Mouse (Mus musculus): Measurements from ENCODE around the gene Arhgdib. TPM values are rescaled to one million over a fixed set of nuclear protein-coding genes. Genes with fewer than 3 reads are reported as not detected.

The Arhgdib gene
- polyA plus RNA-seq, 1 experiment from 2014 or later, result 68.4 TPM

- WGBS, result 70% methylated on average over 1 of the region's 2 CpGs
- no peaks in the 10 kb centered on the region; the same call in 1 of the 2 replicates for H3K4me1 ChIP-seq (ENCODE audit: insufficient read depth, low read depth, low read length)
- no peak for DNase-seq (ENCODE audit: low spot score)
- ATAC-seq, result no peak
- H3K4me3 ChIP-seq (ENCODE audit: low read depth, low read length), result no peak overlapping the region
- TF ChIP-seq CTCF (IDR thresholded peaks at IDR 0.05) (no peak), EP300 (IDR thresholded peaks at IDR 0.05) (no peak)
- H3K4me2 ChIP-seq (replicated peaks; ENCODE audit: low read depth, low read length), result no peak overlapping the region
- H3K9me3 ChIP-seq (ENCODE audit: low read length), result no peaks in the 10 kb centered on the region
- peak overlapping the region; percentile 57; the same call in 1 of the 2 replicates for H3K27ac ChIP-seq (ENCODE audit: low read length)
- H3K27me3 ChIP-seq (replicated peaks; ENCODE audit: insufficient read depth, low read length), result no peaks in the 10 kb centered on the region
- no peak overlapping the region for H3K9ac ChIP-seq (replicated peaks; ENCODE audit: low read depth)
- H3K36me3 ChIP-seq (ENCODE audit: insufficient read depth, low read length), result no peaks in the 10 kb centered on the region
Observed at GRCm38 (mm10) chr6:136912751-136913265, 28.9 kb downstream of the Arhgdib start.

GRCm38 (mm10) chr6:136910247-136910890 lies 31.3 kb downstream of the Arhgdib start:
- ATAC-seq (peak; percentile 42), DNase-seq (ENCODE audit: low spot score) (peak; percentile 73)
- H3K27ac ChIP-seq (ENCODE audit: low read length), result peak overlapping the region; percentile 48

GRCm38 (mm10) chr6:136906937-136907293 lies 34.8 kb downstream of the Arhgdib start:
- Histone ChIP-seq H3K36me3 (ENCODE audit: insufficient read depth, low read length) (no peaks in the 10 kb centered on the region), H3K27me3 (replicated peaks; ENCODE audit: insufficient read depth, low read length) (no peaks in the 10 kb centered on the region), H3K27ac (ENCODE audit: low read length) (peak overlapping the region; percentile 77), H3K4me1 (ENCODE audit: insufficient read depth, low read depth, low read length) (no peaks in the 10 kb centered on the region; the same call in 1 of the 2 replicates), H3K4me2 (replicated peaks; ENCODE audit: low read depth, low read length) (no peak overlapping the region), H3K9me3 (ENCODE audit: low read length) (no peaks in the 10 kb centered on the region), H3K4me3 (ENCODE audit: low read depth, low read length) (no peak overlapping the region), H3K9ac (replicated peaks; ENCODE audit: low read depth) (no peak overlapping the region)
- peak; percentile 65 for TF ChIP-seq EP300 (IDR thresholded peaks at IDR 0.05)
- no peak for TF ChIP-seq CTCF (IDR thresholded peaks at IDR 0.05)
- WGBS, result 47% methylated on average over 10 of the region's 10 CpGs
- peak; percentile 77 for ATAC-seq
- DNase-seq (ENCODE audit: low spot score), result peak; percentile 81

More at GRCm38 (mm10) chr6:136910247-136910890, 31.3 kb downstream of the Arhgdib start:
- H3K27me3 ChIP-seq (replicated peaks; ENCODE audit: insufficient read depth, low read length), result no peaks in the 10 kb centered on the region
- no peak overlapping the region for H3K4me3 ChIP-seq (ENCODE audit: low read depth, low read length)
- no peaks in the 10 kb centered on the region; the same call in 1 of the 2 replicates for H3K4me1 ChIP-seq (ENCODE audit: insufficient read depth, low read depth, low read length)
- H3K9ac ChIP-seq (replicated peaks; ENCODE audit: low read depth), result no peak overlapping the region
- TF ChIP-seq CTCF (IDR thresholded peaks at IDR 0.05) (no peak), EP300 (IDR thresholded peaks at IDR 0.05) (peak; percentile 28; the same call in 1 of the 2 replicates)
- H3K9me3 ChIP-seq (ENCODE audit: low read length), result no peaks in the 10 kb centered on the region
- 48% methylated on average over 9 of the region's 9 CpGs for WGBS
- no peak overlapping the region for H3K4me2 ChIP-seq (replicated peaks; ENCODE audit: low read depth, low read length)
- H3K36me3 ChIP-seq (ENCODE audit: insufficient read depth, low read length), result no peaks in the 10 kb centered on the region

GRCm38 (mm10) chr6:136906283-136906936 lies 35.3 kb downstream of the Arhgdib start:
- TF ChIP-seq EP300 (IDR thresholded peaks at IDR 0.05), result no peak
- no peak for TF ChIP-seq CTCF (IDR thresholded peaks at IDR 0.05)
- Histone ChIP-seq H3K27ac (ENCODE audit: low read length) (peak overlapping the region; percentile 77), H3K4me1 (ENCODE audit: insufficient read depth, low read depth, low read length) (no peaks in the 10 kb centered on the region; the same call in 1 of the 2 replicates), H3K4me2 (replicated peaks; ENCODE audit: low read depth, low read length) (no peak overlapping the region), H3K4me3 (ENCODE audit: low read depth, low read length) (no peak overlapping the region), H3K36me3 (ENCODE audit: insufficient read depth, low read length) (no peaks in the 10 kb centered on the region), H3K9me3 (ENCODE audit: low read length) (no peaks in the 10 kb centered on the region), H3K27me3 (replicated peaks; ENCODE audit: insufficient read depth, low read length) (no peaks in the 10 kb centered on the region), H3K9ac (replicated peaks; ENCODE audit: low read depth) (no peak overlapping the region)
- ATAC-seq, result peak; percentile 29
- DNase-seq (ENCODE audit: low spot score), result no peak
- 54% methylated on average over 19 of the region's 19 CpGs for WGBS

GRCm38 (mm10) chr6:136903885-136904470 lies 37.7 kb downstream of the Arhgdib start:
- ATAC-seq, result peak; percentile 15; the same call in 1 of the 2 replicates
- DNase-seq (ENCODE audit: low spot score), result peak; percentile 73
- H3K27me3 ChIP-seq (replicated peaks; ENCODE audit: insufficient read depth, low read length), result no peaks in the 10 kb centered on the region
- H3K4me2 ChIP-seq (replicated peaks; ENCODE audit: low read depth, low read length), result no peak overlapping the region
- no peaks in the 10 kb centered on the region for H3K4me1 ChIP-seq (ENCODE audit: insufficient read depth, low read depth, low read length)
- H3K9ac ChIP-seq (replicated peaks; ENCODE audit: low read depth), result no peak overlapping the region
- H3K9me3 ChIP-seq (ENCODE audit: low read length), result no peaks in the 10 kb centered on the region
- 36% methylated on average over 8 of the region's 8 CpGs for WGBS
- peak overlapping the region; percentile 40 for H3K27ac ChIP-seq (ENCODE audit: low read length)
- H3K36me3 ChIP-seq (ENCODE audit: insufficient read depth, low read length), result no peaks in the 10 kb centered on the region
- no peak overlapping the region for H3K4me3 ChIP-seq (ENCODE audit: low read depth, low read length)
- TF ChIP-seq CTCF (IDR thresholded peaks at IDR 0.05) (no peak), EP300 (IDR thresholded peaks at IDR 0.05) (no peak)

GRCm38 (mm10) chr6:136902527-136902926 lies 39.2 kb downstream of the Arhgdib start:
- Histone ChIP-seq H3K27me3 (replicated peaks; ENCODE audit: insufficient read depth, low read length) (no peaks in the 10 kb centered on the region), H3K4me3 (ENCODE audit: low read depth, low read length) (no peak overlapping the region), H3K4me1 (ENCODE audit: insufficient read depth, low read depth, low read length) (no peaks in the 10 kb centered on the region), H3K9ac (replicated peaks; ENCODE audit: low read depth) (no peak overlapping the region), H3K36me3 (ENCODE audit: insufficient read depth, low read length) (no peaks in the 10 kb centered on the region), H3K9me3 (ENCODE audit: low read length) (no peaks in the 10 kb centered on the region), H3K27ac (ENCODE audit: low read length) (no peak overlapping the region), H3K4me2 (replicated peaks; ENCODE audit: low read depth, low read length) (no peak overlapping the region)
- DNase-seq (ENCODE audit: low spot score), result no peak
- 83% methylated on average over 9 of the region's 9 CpGs for WGBS
- ATAC-seq, result no peak
- no peak for TF ChIP-seq EP300 (IDR thresholded peaks at IDR 0.05)
- no peak for TF ChIP-seq CTCF (IDR thresholded peaks at IDR 0.05)

All from lung, postnatal 0 days (tissue).